Mouse (Mus musculus) CD4-positive, CD25-positive, alpha-beta regulatory T cell, adult 2 months (primary cell): ENCODE measurements around the gene Mier1.

ENCODE experiments used
- DNase-seq: peaks from one replicate; pipeline ENCODE4 v3.0.0-alpha.2; 2012; ENCODE audit warnings: low read depth, low spot score

Gene Mier1

GRCm38 (mm10) chr4:103114184-103115111, at the start of gene Mier1, which contains the start of gene Wdr78:
Gene Mier1, plus strand, starts transcription at chr4:103114390.
Gene Wdr78, minus strand, starts transcription at chr4:103114555.
- peak; percentile 96 for DNase-seq

GRCm38 (mm10) chr4:103064421-103064820, 49.8 kb upstream of the Mier1 start:
- DNase-seq = no peak

- no peak for DNase-seq
Observed at GRCm38 (mm10) chr4:103064976-103065375, 49.2 kb upstream of the Mier1 start.

GRCm38 (mm10) chr4:103067906-103068655, 46.1 kb upstream of the Mier1 start:
- DNase-seq = no peak

- no peak for DNase-seq
Observed at GRCm38 (mm10) chr4:103070631-103071030, 43.6 kb upstream of the Mier1 start.

- DNase-seq = peak; percentile 18
Observed at GRCm38 (mm10) chr4:103085237-103085636, 29.0 kb upstream of the Mier1 start.

- DNase-seq = peak; percentile 59
Observed at GRCm38 (mm10) chr4:103095921-103096320, 18.3 kb upstream of the Mier1 start.

- DNase-seq = no peak
Observed at GRCm38 (mm10) chr4:103098532-103098931, 15.7 kb upstream of the Mier1 start.

GRCm38 (mm10) chr4:103112651-103113050, 1.5 kb upstream of the Mier1 start:
- DNase-seq = no peak

- DNase-seq = peak; percentile 32
Observed at GRCm38 (mm10) chr4:103113402-103113801, 788 bp upstream of the Mier1 start.

- no peak for DNase-seq
Observed at GRCm38 (mm10) chr4:103118888-103119228, 4.7 kb downstream of the Mier1 start.

GRCm38 (mm10) chr4:103119229-103120027, 5.2 kb downstream of the Mier1 start:
- DNase-seq = peak; percentile 86

- DNase-seq = peak; percentile 69
Observed at GRCm38 (mm10) chr4:103120028-103120384, 5.8 kb downstream of the Mier1 start.

- no peak for DNase-seq
Observed at GRCm38 (mm10) chr4:103120395-103120794, 6.2 kb downstream of the Mier1 start.

- DNase-seq = peak; percentile 37
Observed at GRCm38 (mm10) chr4:103120874-103121389, 6.7 kb downstream of the Mier1 start.

GRCm38 (mm10) chr4:103123086-103123485, 8.9 kb downstream of the Mier1 start:
- DNase-seq = peak; percentile 45

GRCm38 (mm10) chr4:103123606-103124005, 9.4 kb downstream of the Mier1 start:
- DNase-seq = no peak

- DNase-seq = no peak
Observed at GRCm38 (mm10) chr4:103126533-103126932, 12.3 kb downstream of the Mier1 start.

- no peak for DNase-seq
Observed at GRCm38 (mm10) chr4:103136946-103137345, 22.8 kb downstream of the Mier1 start.

- peak; percentile 87 for DNase-seq
Observed at GRCm38 (mm10) chr4:103146339-103146738, 32.1 kb downstream of the Mier1 start.

GRCm38 (mm10) chr4:103151946-103152345, 37.8 kb downstream of the Mier1 start:
- DNase-seq = no peak

GRCm38 (mm10) chr4:103158781-103159180, 44.6 kb downstream of the Mier1 start:
- DNase-seq = no peak
